Mouse (Mus musculus): ENCODE measurements around the gene Hpse2.
A peak's percentile ranks its signal among the peaks of the same experiment; 100 is the strongest.

Hpse2 gene

DNA sequence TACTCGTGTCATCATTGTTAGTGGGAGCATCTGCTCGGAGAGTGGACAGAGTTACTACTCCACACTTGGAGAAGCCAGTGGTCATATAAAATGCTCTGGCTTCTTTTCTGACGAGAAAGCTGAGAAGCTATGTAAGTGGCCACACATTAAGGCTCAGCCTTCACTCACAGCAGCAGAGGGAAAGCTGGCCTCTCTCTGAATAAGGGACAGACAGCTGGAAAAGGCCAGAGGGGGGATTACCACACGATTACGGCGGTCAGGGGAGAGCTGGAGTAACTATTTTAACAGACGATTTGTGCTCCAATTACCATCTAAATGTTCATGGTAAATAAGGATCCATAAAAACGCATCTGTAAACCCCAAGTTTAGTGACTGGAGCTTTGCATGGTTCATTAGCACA, 232.1 kb downstream of the Hpse2 start:
- no peak for DNase-seq (ENCODE audit: low spot score)

DNA sequence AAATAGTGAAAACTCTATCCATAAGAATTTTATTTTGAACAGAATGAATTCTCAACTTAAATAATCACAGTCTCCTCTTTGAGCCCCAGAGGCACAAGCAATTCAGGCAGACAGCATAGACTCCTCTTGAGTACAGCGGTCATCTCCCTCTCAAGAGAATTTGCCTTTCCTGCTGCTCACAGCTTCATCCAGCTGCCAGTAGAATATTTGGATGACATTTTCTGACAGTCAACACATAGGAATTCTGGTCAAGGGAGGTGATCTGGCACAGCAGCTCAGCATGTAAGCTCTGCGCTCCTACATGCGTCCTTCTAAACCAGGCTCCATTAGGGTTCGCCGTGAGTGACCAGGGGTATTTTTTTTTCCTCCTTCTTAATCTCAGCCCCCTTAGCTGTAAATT, 232.6 kb downstream of the Hpse2 start:
- no peak for DNase-seq (ENCODE audit: low spot score)

GRCm38 (mm10) chr19:43147901-43148300, 240.3 kb downstream of the Hpse2 start:
- no peak for DNase-seq (ENCODE audit: low spot score)

GRCm38 (mm10) chr19:43146820-43147219, 241.3 kb downstream of the Hpse2 start:
- no peak for DNase-seq (ENCODE audit: low spot score)

- no peak for DNase-seq (ENCODE audit: low spot score)
Measured at GRCm38 (mm10) chr19:43141646-43142045, 246.5 kb downstream of the Hpse2 start.

DNA sequence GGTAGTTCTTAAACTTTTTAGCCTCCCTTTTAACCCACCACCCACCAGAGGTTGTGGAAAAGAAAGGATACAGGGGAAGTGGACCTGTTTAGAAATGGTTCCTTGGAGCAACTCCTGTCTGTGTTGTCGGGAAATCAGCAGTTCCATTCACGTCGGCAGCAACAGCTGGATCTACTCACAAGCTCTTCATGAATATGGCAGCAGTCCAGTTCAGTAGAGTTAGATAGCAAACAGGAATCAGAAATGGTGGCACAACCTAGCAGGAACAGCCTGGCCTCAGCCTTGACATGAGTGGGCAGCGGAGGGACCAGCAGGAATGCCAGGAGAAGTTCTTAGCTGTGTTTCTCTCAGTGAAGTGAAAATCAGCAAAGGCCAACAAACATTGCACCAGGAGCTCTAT, 278.4 kb downstream of the Hpse2 start:
- no peak for DNase-seq (ENCODE audit: low spot score)

- no peak for DNase-seq (ENCODE audit: low spot score)
Measured at GRCm38 (mm10) chr19:43096915-43097314, 291.2 kb downstream of the Hpse2 start.

DNA sequence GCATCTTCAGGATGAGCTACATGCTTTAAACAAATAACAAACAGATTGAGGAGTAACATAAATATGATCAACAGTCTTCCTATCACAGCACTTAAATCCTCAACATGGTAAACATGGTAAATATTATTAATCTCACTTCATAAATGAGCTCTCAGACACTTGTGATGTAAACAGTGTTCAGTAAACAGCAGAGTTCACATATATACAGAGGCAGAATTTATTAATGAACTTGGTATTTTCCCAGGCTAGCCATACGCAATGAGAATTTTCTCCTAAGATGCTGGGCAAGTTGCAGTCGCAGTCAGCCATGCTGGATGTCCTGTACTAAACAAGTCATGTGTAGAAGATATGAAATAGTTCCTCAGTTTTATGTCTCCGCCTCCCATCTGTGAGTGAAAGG, 300.9 kb downstream of the Hpse2 start:
- no peak for DNase-seq (ENCODE audit: low spot score)

GRCm38 (mm10) chr19:43064155-43064554, 324.0 kb downstream of the Hpse2 start:
- no peak for DNase-seq (ENCODE audit: low spot score)

DNA sequence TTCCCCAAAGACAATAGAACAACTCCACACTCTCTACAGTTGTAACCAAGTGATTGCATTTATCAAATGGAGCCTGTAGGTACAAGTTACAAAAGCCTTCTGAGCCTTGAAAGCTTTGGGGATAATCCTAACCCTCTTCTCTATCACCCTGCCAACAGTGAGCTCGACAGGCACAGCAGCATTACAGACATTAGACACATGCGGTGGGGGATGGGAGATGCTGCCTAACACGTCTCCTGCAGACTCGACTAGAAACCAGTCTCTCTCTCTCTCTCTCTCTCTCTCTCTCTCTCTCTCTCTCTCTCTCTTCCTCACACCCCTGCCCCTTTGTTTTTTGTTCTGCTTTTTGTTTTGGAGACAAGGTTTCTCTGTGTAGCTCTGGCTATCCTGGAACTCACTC, 343.6 kb downstream of the Hpse2 start:
- no peak for DNase-seq (ENCODE audit: low spot score)

DNA sequence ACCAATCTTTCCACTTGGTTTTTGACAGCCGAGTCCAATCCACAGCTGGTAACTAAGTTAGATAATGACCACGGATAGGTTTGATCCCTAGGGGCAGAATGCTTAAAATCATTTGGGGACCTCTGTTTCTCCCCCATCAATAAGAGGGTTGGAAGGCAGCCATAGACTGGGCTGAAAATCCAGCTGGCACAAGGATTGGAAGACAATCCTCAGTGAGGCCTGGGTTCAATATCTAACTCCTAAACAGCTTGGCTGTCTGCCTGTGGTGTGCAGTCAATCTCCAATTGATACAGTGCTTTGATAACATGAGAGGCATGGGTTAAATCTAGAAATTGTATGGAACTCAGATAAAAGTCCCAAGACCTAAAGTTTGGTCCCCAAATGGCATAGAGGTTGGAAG, 345.4 kb downstream of the Hpse2 start:
- no peak for DNase-seq (ENCODE audit: low spot score)

- DNase-seq (ENCODE audit: low spot score) = no peak
Measured at GRCm38 (mm10) chr19:43042211-43042610, 345.9 kb downstream of the Hpse2 start.

GRCm38 (mm10) chr19:43036381-43036780, 351.8 kb downstream of the Hpse2 start:
- DNase-seq (ENCODE audit: low spot score) = no peak

- DNase-seq (ENCODE audit: low spot score) = peak; percentile 15
Measured at GRCm38 (mm10) chr19:43027305-43027704, 360.9 kb downstream of the Hpse2 start.

DNA sequence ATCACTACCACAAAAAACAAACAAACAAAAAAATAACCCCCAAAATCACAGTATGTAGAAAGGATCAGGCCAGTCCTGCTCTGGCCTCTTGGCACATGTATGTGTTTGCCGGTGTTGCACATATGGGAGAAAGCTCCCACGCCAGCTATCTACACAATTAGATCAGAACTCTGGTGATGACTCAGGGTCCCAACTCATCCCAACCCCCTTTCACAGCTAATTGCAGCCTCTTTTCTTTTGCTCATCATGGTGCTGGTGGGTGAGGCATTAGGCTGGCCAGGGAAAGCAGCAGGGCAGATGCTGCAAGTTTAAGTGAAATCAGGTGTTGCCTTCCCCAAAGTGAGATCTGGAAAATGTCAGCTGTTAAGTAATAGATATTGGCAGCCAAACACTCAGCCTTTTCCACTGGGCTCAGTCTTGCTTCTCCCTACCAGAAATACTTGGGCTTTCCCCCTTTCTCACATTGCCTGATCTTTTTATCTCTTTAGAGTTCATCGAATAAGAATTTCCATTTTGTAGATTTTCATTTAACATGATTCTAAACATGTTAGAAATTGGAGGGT, 365.5 kb downstream of the Hpse2 start:
- DNase-seq (ENCODE audit: low spot score) = no peak

- DNase-seq (ENCODE audit: low spot score) = no peak
Measured at GRCm38 (mm10) chr19:43018792-43019191, 369.4 kb downstream of the Hpse2 start.

GRCm38 (mm10) chr19:42996406-42996805, 391.7 kb downstream of the Hpse2 start:
- DNase-seq (ENCODE audit: low spot score) = no peak

DNA sequence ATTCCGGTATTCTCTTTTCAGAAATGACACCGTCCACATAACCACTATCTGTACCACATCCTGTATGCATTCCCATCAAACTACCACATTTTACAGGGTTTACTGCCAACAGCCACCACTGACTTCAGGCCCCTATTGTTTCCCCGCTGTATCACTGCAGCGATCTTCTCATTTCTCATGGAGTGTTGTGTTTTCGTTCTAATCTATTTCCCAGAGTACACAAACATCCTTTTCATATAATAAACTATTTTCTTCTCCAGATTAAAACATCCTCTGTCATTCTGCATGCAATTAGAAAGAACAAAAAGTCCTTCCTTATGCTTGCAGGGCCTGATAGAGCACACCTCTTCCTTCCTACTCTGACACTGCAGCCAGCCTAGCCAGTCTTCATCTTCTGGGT, 399.3 kb downstream of the Hpse2 start:
- DNase-seq (ENCODE audit: low spot score) = no peak

DNA sequence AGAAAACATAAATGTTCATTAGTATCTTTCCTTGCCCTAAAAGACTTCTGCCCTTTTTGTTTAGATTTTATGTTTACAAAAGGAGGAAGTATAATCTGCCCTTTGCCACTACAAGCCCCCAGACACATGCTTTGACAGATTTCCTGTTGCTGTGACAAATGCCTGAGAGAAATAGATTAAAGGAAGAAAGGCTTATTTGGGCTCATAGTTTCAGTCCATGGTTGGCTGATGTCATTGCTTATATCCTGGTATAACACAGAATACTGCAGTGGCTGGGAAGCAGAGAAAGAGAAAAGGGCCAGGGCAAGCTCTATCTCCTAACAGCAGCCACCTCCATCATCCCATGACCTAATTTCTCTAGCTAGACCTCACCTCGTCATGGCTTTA, 401.8 kb downstream of the Hpse2 start:
- no peak for DNase-seq (ENCODE audit: low spot score)

DNA sequence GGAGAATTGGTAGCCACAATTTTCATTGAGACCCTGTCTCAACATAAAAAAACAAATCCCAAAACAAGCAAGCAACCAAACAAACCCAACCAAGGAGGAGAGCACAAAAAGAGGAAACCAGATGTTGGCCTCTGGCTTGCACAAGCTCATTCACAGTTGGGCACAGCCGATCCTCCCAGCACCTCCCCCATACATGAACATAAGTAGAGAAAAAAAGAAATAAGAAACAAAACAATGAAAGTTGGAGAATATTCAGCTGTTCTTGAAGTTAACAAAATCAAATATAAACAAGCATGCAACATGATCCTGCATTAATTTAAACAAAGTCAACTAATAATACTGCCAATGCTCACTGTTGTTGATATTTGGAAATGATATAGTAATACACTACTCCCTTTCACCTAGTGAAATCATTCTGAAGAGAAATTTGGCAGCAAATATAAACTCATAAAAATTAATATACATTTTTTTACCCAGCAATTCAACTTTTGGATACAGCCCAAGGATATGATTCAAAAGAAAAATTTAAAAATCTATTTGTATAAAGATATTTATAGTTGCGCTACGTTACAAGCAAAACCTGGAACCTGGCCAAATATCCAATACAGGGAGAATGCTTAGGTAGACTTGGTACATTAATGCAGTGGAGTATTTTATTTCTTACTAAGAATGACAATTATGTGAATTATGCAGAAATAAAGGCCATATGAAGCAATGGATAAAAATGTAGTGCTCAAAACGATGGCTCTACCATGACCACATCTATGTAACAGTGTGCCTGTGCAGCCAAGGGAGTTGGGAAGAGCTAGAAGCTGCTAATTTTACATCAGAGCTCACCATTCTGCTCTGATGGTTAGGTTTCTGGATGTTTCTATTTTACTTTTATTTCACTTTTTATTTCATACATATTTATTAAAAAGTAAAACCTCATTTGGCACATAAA, 402.5 kb downstream of the Hpse2 start:
- no peak for DNase-seq (ENCODE audit: low spot score)

DNA sequence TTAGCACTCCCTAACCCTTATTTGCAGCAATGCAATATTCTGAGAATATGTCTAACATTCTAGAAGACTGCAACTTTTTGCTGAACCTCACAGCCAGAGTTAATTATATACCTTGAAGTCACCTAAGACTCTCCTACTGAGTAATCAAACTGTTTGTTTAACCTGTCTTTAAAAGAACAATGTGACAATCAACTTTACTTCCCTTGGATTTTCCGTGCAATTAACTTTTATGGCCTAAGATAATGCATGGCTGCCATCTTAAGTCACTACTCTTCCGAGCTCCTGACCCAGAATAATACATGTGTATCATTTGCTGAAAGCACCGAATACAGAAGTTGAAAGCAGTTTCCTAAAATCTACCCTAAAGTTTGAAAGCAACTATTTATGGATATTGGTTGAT, 407.6 kb downstream of the Hpse2 start:
- DNase-seq (ENCODE audit: low spot score) = no peak

DNA sequence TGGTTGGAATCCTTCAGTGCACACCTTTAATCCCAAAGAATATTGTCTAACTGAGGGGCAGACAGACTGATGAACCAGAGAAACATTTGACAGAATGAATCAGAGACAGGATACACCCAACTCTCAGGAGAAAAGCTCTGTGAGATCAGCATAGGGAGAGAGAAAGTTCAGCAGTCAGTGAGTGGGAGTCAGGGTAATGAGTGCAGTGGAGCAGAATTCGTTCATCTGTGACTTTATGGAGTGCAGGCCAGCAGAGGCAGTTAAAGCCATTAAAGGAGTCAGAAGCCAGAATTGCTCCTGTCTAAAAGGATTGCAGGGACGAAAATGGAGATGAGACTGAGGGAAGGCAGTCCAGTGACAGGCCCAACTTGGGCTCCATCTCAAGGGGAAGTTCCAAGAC, 410.2 kb downstream of the Hpse2 start:
- no peak for DNase-seq (ENCODE audit: low spot score)

DNA sequence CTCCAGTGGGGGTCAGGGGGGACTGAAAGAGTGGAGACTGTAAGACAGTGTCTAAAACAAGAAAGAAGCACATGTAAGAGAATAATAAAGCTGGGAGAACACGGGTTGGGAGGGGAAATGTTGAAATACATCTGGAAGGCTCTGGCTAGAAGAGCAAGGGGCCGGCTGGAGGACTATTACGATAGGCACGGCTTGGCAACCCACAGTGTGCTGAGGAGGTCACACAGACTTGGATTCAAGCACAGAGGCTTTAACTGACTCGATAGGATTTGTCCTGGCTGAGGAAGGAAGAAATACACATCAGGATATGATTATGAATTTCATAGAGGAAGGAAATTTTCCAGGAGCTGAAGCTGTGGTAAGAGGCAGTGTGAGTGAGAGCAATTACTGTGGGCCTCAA, 414.4 kb downstream of the Hpse2 start:
- no peak for DNase-seq (ENCODE audit: low spot score)

GRCm38 (mm10) chr19:42965171-42965570, 423.0 kb downstream of the Hpse2 start:
- DNase-seq (ENCODE audit: low spot score) = no peak

All from ovary, postnatal 14 days (tissue).